Mouse (Mus musculus) cerebellum, adult 2 months (tissue): ENCODE data around the gene Racgap1.

Experiments
- CTCF ChIP-seq: fragments of 200-500 bp; IDR thresholded peaks from 2 replicates; pipeline ENCODE4 v1.5.1; 2011; ENCODE audit warnings: low read depth, mild to moderate bottlenecking, control low read depth, low read length, moderate library complexity, borderline replicate concordance; ENCODE audit not compliant: insufficient read depth
- POLR2A ChIP-seq: fragments of 200-500 bp; IDR thresholded peaks from 2 replicates; pipeline ENCODE4 v1.6.1; 2011; ENCODE audit warnings: low read length, control low read depth, borderline replicate concordance; ENCODE audit not compliant: insufficient read depth

GRCm38 (mm10) chr15:99592877-99593276, 58.6 kb downstream of the Racgap1 start:
- TF ChIP-seq CTCF = no peak
- no peak for TF ChIP-seq POLR2A
